Mouse (Mus musculus): ENCODE measurements around the gene Rbfox3. TPM values are rescaled to one million over a fixed set of nuclear protein-coding genes. Genes with fewer than 3 reads are reported as not detected.
A peak's percentile ranks its signal among the peaks of the same experiment; 100 is the strongest.

The Rbfox3 gene
- polyA plus RNA-seq, 1 experiment: 163 TPM

- no peak overlapping the region for H3K4me3 ChIP-seq (replicated peaks; ENCODE audit: insufficient read depth, low read depth, low read length)
- 37% methylated on average over 11 of the region's 11 CpGs for WGBS
- H3K27ac ChIP-seq (ENCODE audit: insufficient read depth, low read length): peak overlapping the region; percentile 72
- TF ChIP-seq POLR2A (IDR thresholded peaks at IDR 0.05; ENCODE audit: borderline replicate concordance, insufficient read depth, low read length) (no peak), CTCF (IDR thresholded peaks at IDR 0.05; ENCODE audit: borderline replicate concordance, insufficient read depth, low read depth, low read length) (no peak)
- peaks cover 85% of the 10 kb centered on the region for H3K4me1 ChIP-seq (ENCODE audit: control insufficient read depth, insufficient read depth, low read length)
- peak in 1 of 2 experiments; percentile 58 for DNase-seq
- no peaks in the 10 kb centered on the region for H3K27me3 ChIP-seq (ENCODE audit: control insufficient read depth, insufficient read depth, low read length)
These were observed 25.0 kb downstream of the Rbfox3 start for GRCm38 (mm10) chr11:118886269-118886965.

GRCm38 (mm10) chr11:118885604-118886003, 25.8 kb downstream of the Rbfox3 start:
- 18% methylated on average over 8 of the region's 8 CpGs for WGBS
- no peak for DNase-seq
- Histone ChIP-seq H3K4me1 (ENCODE audit: control insufficient read depth, insufficient read depth, low read length) (peaks cover 88% of the 10 kb centered on the region), H3K27me3 (ENCODE audit: control insufficient read depth, insufficient read depth, low read length) (no peaks in the 10 kb centered on the region), H3K4me3 (replicated peaks; ENCODE audit: insufficient read depth, low read depth, low read length) (no peak overlapping the region), H3K27ac (ENCODE audit: insufficient read depth, low read length) (peak overlapping the region; percentile 72)
- TF ChIP-seq CTCF (IDR thresholded peaks at IDR 0.05; ENCODE audit: borderline replicate concordance, insufficient read depth, low read depth, low read length) (no peak), POLR2A (IDR thresholded peaks at IDR 0.05; ENCODE audit: borderline replicate concordance, insufficient read depth, low read length) (no peak)

GRCm38 (mm10) chr11:118885135-118885534, 26.3 kb downstream of the Rbfox3 start:
- Histone ChIP-seq H3K27ac (ENCODE audit: insufficient read depth, low read length) (peak overlapping the region; percentile 72), H3K4me3 (replicated peaks; ENCODE audit: insufficient read depth, low read depth, low read length) (no peak overlapping the region), H3K4me1 (ENCODE audit: control insufficient read depth, insufficient read depth, low read length) (peaks cover 88% of the 10 kb centered on the region), H3K27me3 (ENCODE audit: control insufficient read depth, insufficient read depth, low read length) (no peaks in the 10 kb centered on the region)
- no peak for DNase-seq
- no peak for TF ChIP-seq CTCF (IDR thresholded peaks at IDR 0.05; ENCODE audit: borderline replicate concordance, insufficient read depth, low read depth, low read length)
- no peak for TF ChIP-seq POLR2A (IDR thresholded peaks at IDR 0.05; ENCODE audit: borderline replicate concordance, insufficient read depth, low read length)
- WGBS: 21% methylated on average over 16 of the region's 16 CpGs

GRCm38 (mm10) chr11:118883143-118883542, 28.3 kb downstream of the Rbfox3 start:
- H3K27ac ChIP-seq (ENCODE audit: insufficient read depth, low read length): peak overlapping the region; percentile 97
- no peak overlapping the region for H3K4me3 ChIP-seq (replicated peaks; ENCODE audit: insufficient read depth, low read depth, low read length)
- WGBS: 10% methylated on average over 9 of the region's 9 CpGs
- peak; percentile 95 to 99 for DNase-seq
- TF ChIP-seq POLR2A (IDR thresholded peaks at IDR 0.05; ENCODE audit: borderline replicate concordance, insufficient read depth, low read length): no peak
- TF ChIP-seq CTCF (IDR thresholded peaks at IDR 0.05; ENCODE audit: borderline replicate concordance, insufficient read depth, low read depth, low read length): no peak; the same call in 1 of the 2 replicates
- no peaks in the 10 kb centered on the region for H3K27me3 ChIP-seq (ENCODE audit: control insufficient read depth, insufficient read depth, low read length)
- H3K4me1 ChIP-seq (ENCODE audit: control insufficient read depth, insufficient read depth, low read length): peaks cover 85% of the 10 kb centered on the region

- WGBS: 22% methylated on average over 11 of the region's 11 CpGs
- TF ChIP-seq POLR2A (IDR thresholded peaks at IDR 0.05; ENCODE audit: borderline replicate concordance, insufficient read depth, low read length) (no peak), CTCF (IDR thresholded peaks at IDR 0.05; ENCODE audit: borderline replicate concordance, insufficient read depth, low read depth, low read length) (no peak)
- Histone ChIP-seq H3K4me1 (ENCODE audit: control insufficient read depth, insufficient read depth, low read length) (peaks cover 88% of the 10 kb centered on the region), H3K4me3 (replicated peaks; ENCODE audit: insufficient read depth, low read depth, low read length) (no peak overlapping the region), H3K27me3 (ENCODE audit: control insufficient read depth, insufficient read depth, low read length) (no peaks in the 10 kb centered on the region), H3K27ac (ENCODE audit: insufficient read depth, low read length) (peak overlapping the region; percentile 97)
- no peak for DNase-seq
These were observed 29.5 kb downstream of the Rbfox3 start for GRCm38 (mm10) chr11:118881786-118882495.

- H3K4me3 ChIP-seq (replicated peaks; ENCODE audit: insufficient read depth, low read depth, low read length): no peak overlapping the region
- no peaks in the 10 kb centered on the region for H3K27me3 ChIP-seq (ENCODE audit: control insufficient read depth, insufficient read depth, low read length)
- peak; percentile 86 to 96 for DNase-seq
- TF ChIP-seq POLR2A (IDR thresholded peaks at IDR 0.05; ENCODE audit: borderline replicate concordance, insufficient read depth, low read length): no peak
- TF ChIP-seq CTCF (IDR thresholded peaks at IDR 0.05; ENCODE audit: borderline replicate concordance, insufficient read depth, low read depth, low read length): peak; percentile 54; the same call in 1 of the 2 replicates
- H3K4me1 ChIP-seq (ENCODE audit: control insufficient read depth, insufficient read depth, low read length): peaks cover 88% of the 10 kb centered on the region
- 41% methylated on average over 8 of the region's 8 CpGs for WGBS
- peak overlapping the region; percentile 86 for H3K27ac ChIP-seq (ENCODE audit: insufficient read depth, low read length)
These were observed 31.8 kb downstream of the Rbfox3 start for GRCm38 (mm10) chr11:118879466-118880150.

GRCm38 (mm10) chr11:118878605-118879245, 32.7 kb downstream of the Rbfox3 start:
- 0 out of 2 replicates have a peak, but pooled peaks have one; percentile 15 for TF ChIP-seq POLR2A (IDR thresholded peaks at IDR 0.05; ENCODE audit: borderline replicate concordance, insufficient read depth, low read length)
- 0 out of 2 replicates have a peak, but pooled peaks have one; percentile 1 for TF ChIP-seq CTCF (IDR thresholded peaks at IDR 0.05; ENCODE audit: borderline replicate concordance, insufficient read depth, low read depth, low read length)
- WGBS: 15% methylated on average over 13 of the region's 13 CpGs
- Histone ChIP-seq H3K4me1 (ENCODE audit: control insufficient read depth, insufficient read depth, low read length) (peaks cover 88% of the 10 kb centered on the region), H3K27me3 (ENCODE audit: control insufficient read depth, insufficient read depth, low read length) (no peaks in the 10 kb centered on the region), H3K27ac (ENCODE audit: insufficient read depth, low read length) (peak overlapping the region; percentile 86), H3K4me3 (replicated peaks; ENCODE audit: insufficient read depth, low read depth, low read length) (no peak overlapping the region)
- DNase-seq: peak in 1 of 2 experiments; percentile 57
